12 mouse cellular contexts compared by ENCODE assay signal in genomic region chr2:131044989-131045720, GRCm38 (mm10). TPM values are rescaled to one million over a fixed set of nuclear protein-coding genes. Genes with fewer than 3 reads are reported as not detected.
DNase-seq lines count a peak whose midpoint lies in the region; ATAC-seq and TF ChIP-seq lines count a peak whose summit lies in the region.
"Had no signal": no experiment of that assay in that cellular context is flagged by ENCODE, and none has a peak within 500 bp of the region (broad histone marks: within the 10 kb centered on the region; RNA-seq: fewer than 3 reads in every experiment).

No protein-coding gene starts in this region.

- H3K27ac ChIP-seq in heart, postnatal 0 days (ENCODE audit: low read depth): no peak overlapping the region
- peak overlapping the region; percentile 44; the same call in 1 of the 2 replicates for H3K27ac ChIP-seq in embryonic facial prominence, embryonic 15.5 days (replicated peaks)
- H3K27ac ChIP-seq: liver, embryonic 14.5 days had no signal

- TF ChIP-seq CTCF in heart, postnatal 0 days (IDR thresholded peaks at IDR 0.05; ENCODE audit: low read depth): no peak

- ATAC-seq in heart, postnatal 0 days (ENCODE audit: insufficient read depth, low read depth): peak; percentile 51
- no peak for ATAC-seq in embryonic facial prominence, embryonic 15.5 days (ENCODE audit: insufficient number of reproducible peaks, low FRiP score, low TSS enrichment, low read depth)
- ATAC-seq: inflammation-experienced regulatory T-cells, adult 6 months had no signal

- TF ChIP-seq EP300 in heart, postnatal 0 days (IDR thresholded peaks at IDR 0.05; ENCODE audit: low read depth): no peak

- no peaks in the 10 kb centered on the region for H3K9me3 ChIP-seq in heart, postnatal 0 days (replicated peaks; ENCODE audit: control insufficient read depth, low read length)
- H3K9me3 ChIP-seq in embryonic facial prominence, embryonic 15.5 days (replicated peaks): no peaks in the 10 kb centered on the region

- intact Hi-C loops in heart, postnatal 10 days (cut with DNase I): no loop called here

- no peak overlapping the region for H3K4me3 ChIP-seq in heart, postnatal 0 days (ENCODE audit: low read depth, low read length)
- no peak overlapping the region for H3K4me3 ChIP-seq in embryonic facial prominence, embryonic 15.5 days (replicated peaks)

- peaks cover 32% of the 10 kb centered on the region for H3K27me3 ChIP-seq in heart, postnatal 0 days (ENCODE audit: control insufficient read depth, insufficient read depth, low read length)
- peaks cover 17% of the 10 kb centered on the region for H3K27me3 ChIP-seq in embryonic facial prominence, embryonic 15.5 days

- no peak overlapping the region for H3K4me2 ChIP-seq in heart, postnatal 0 days (ENCODE audit: low read depth, low read length)
- peak overlapping the region; percentile 20; the same call in 1 of the 2 replicates for H3K4me2 ChIP-seq in embryonic facial prominence, embryonic 15.5 days (replicated peaks)

- H3K4me1 ChIP-seq in heart, postnatal 0 days (ENCODE audit: control insufficient read depth, insufficient read depth): peaks cover 19% of the 10 kb centered on the region
- H3K4me1 ChIP-seq in embryonic facial prominence, embryonic 15.5 days: peaks cover 22% of the 10 kb centered on the region

- H3K9ac ChIP-seq in heart, postnatal 0 days (replicated peaks; ENCODE audit: low read depth, low read length): no peak overlapping the region
- H3K9ac ChIP-seq in embryonic facial prominence, embryonic 15.5 days: no peak overlapping the region
- H3K9ac ChIP-seq: liver, embryonic 14.5 days had no signal

- no peaks in the 10 kb centered on the region for H3K36me3 ChIP-seq in heart, postnatal 0 days (replicated peaks; ENCODE audit: control insufficient read depth, insufficient read depth, low read length)
- no peaks in the 10 kb centered on the region for H3K36me3 ChIP-seq in embryonic facial prominence, embryonic 15.5 days

- DNase-seq in heart, postnatal 0 days (ENCODE audit: low spot score): peak; percentile 47
- DNase-seq in heart, postnatal 10 days: no peak
- peak; percentile 13 for DNase-seq in 416B (ENCODE audit: low read depth)
- peak; percentile 30 to 45 for DNase-seq in kidney, postnatal 36 days
- no peak for DNase-seq in testis, postnatal 10 days (ENCODE audit: low spot score)
- no peak for DNase-seq in right cerebral cortex, postnatal 14 days
- DNase-seq in adrenal gland, postnatal 4 days (ENCODE audit: low spot score in 2 of 2): no peak
- DNase-seq: midbrain, embryonic 14.5 days had no signal

- WGBS in heart, postnatal 0 days: 37% methylated on average over 9 of the region's 9 CpGs
- WGBS in embryonic facial prominence, embryonic 15.5 days: 55% methylated on average over 9 of the region's 9 CpGs

RNA-seq across cellular contexts. Expression of gene Gfra4, which starts 2.3 kb away (rescaled TPM):
- total RNA-seq in heart, postnatal 0 days (2014; rRNA removed; ENCODE audit: low replicate concordance): 0.19 and 10.7 TPM in 2 replicates
- 2.2 and 2.9 TPM in 2 replicates for polyA plus RNA-seq in heart, postnatal 0 days (2015; fragmentation: Nextera tagmentation; extraction: Ambion mirVana)
- total RNA-seq in heart, postnatal 10 days (2021): 1 to 10 TPM; 3.8 to 6.8 TPM
- 42.6 and 44.0 TPM in 2 replicates for polyA plus RNA-seq in embryonic facial prominence, embryonic 15.5 days (2015; fragmentation: Nextera tagmentation; extraction: Ambion mirVana)
- 10 to 100 TPM; 10.1 to 11.4 TPM for total RNA-seq in adrenal gland, postnatal 4 days (2021)
- total RNA-seq: CH12.LX had no signal

RNA-seq across cellular contexts. Expression of gene Adam33, which starts 18.5 kb away (rescaled TPM):
- total RNA-seq in heart, postnatal 0 days (2014; rRNA removed; ENCODE audit: low replicate concordance): 9.4 and 10.3 TPM in 2 replicates
- polyA plus RNA-seq in heart, postnatal 0 days (2015; fragmentation: Nextera tagmentation; extraction: Ambion mirVana): 4.8 and 5.2 TPM in 2 replicates
- total RNA-seq in heart, postnatal 10 days (2021): 1 to 10 TPM in 1 of 2 experiments, under 1 TPM in 1; 0.92 to 1.8 TPM
- 75.8 and 79.0 TPM in 2 replicates for polyA plus RNA-seq in embryonic facial prominence, embryonic 15.5 days (2015; fragmentation: Nextera tagmentation; extraction: Ambion mirVana)
- 1 to 10 TPM; 5.6 to 6.8 TPM for total RNA-seq in adrenal gland, postnatal 4 days (2021)

RNA-seq across cellular contexts. Expression of gene Siglec1, which starts 41.4 kb away (rescaled TPM):
- total RNA-seq in heart, postnatal 0 days (2014; rRNA removed; ENCODE audit: low replicate concordance): 2.2 and 3.4 TPM in 2 replicates
- polyA plus RNA-seq in heart, postnatal 0 days (2015; fragmentation: Nextera tagmentation; extraction: Ambion mirVana): 0.20 and 0.27 TPM in 2 replicates
- under 1 TPM; 0.64 to 0.77 TPM for total RNA-seq in heart, postnatal 10 days (2021)
- polyA plus RNA-seq in embryonic facial prominence, embryonic 15.5 days (2015; fragmentation: Nextera tagmentation; extraction: Ambion mirVana): 0.68 TPM in 2 replicates
- 1 to 10 TPM; 2.6 to 3.0 TPM for total RNA-seq in adrenal gland, postnatal 4 days (2021)
- total RNA-seq: CH12.LX had no signal
- polyA plus RNA-seq: inflammation-experienced regulatory T-cells, adult 6 months had no signal

Comparison
In these comparisons a context has a peak if more than half of its experiments do, and no peak if none do; other contexts are left out.
1. DNase-seq: peak in heart, postnatal 0 days (single experiment), 416B (single experiment) and kidney, postnatal 36 days (2 of 2); none in heart, postnatal 10 days (0 of 2), testis, postnatal 10 days (single experiment), right cerebral cortex, postnatal 14 days (single experiment) and adrenal gland, postnatal 4 days (0 of 2).